8 mouse cellular contexts compared by ENCODE assay signal in genomic region chr17:32319950-32320349, GRCm38 (mm10). TPM values are rescaled to one million over a fixed set of nuclear protein-coding genes. Genes with fewer than 3 reads are reported as not detected.
DNase-seq lines count a peak whose midpoint lies in the region; ATAC-seq lines count a peak whose summit lies in the region.

No protein-coding gene starts in this region.

- H3K36me3 ChIP-seq in heart, embryonic 15.5 days = peaks cover 32% of the 10 kb centered on the region
- peaks cover 42% of the 10 kb centered on the region for H3K36me3 ChIP-seq in embryonic facial prominence, embryonic 15.5 days
- peaks cover 35% of the 10 kb centered on the region for H3K36me3 ChIP-seq in liver, embryonic 11.5 days (ENCODE audit: control insufficient read depth, insufficient read depth, low read length)

- no peaks in the 10 kb centered on the region for H3K27me3 ChIP-seq in heart, embryonic 15.5 days
- H3K27me3 ChIP-seq in embryonic facial prominence, embryonic 15.5 days = no peaks in the 10 kb centered on the region
- H3K27me3 ChIP-seq in liver, embryonic 11.5 days (replicated peaks; ENCODE audit: control insufficient read depth, insufficient read depth, low read length) = no peaks in the 10 kb centered on the region

- ATAC-seq in heart, embryonic 15.5 days (replicated peaks; ENCODE audit: insufficient number of reproducible peaks, insufficient read depth, low FRiP score, low read depth) = no peak
- no peak for ATAC-seq in embryonic facial prominence, embryonic 15.5 days (ENCODE audit: insufficient number of reproducible peaks, low FRiP score, low TSS enrichment, low read depth)
- no peak for ATAC-seq in liver, embryonic 11.5 days (replicated peaks; ENCODE audit: low FRiP score)

- 0% methylated on average over 7 of the region's 7 CpGs for WGBS in heart, embryonic 15.5 days
- under 1% methylated on average over 7 of the region's 7 CpGs for WGBS in embryonic facial prominence, embryonic 15.5 days
- 0% methylated on average over 7 of the region's 7 CpGs for WGBS in liver, embryonic 11.5 days

- peak overlapping the region; percentile 87 for H3K4me2 ChIP-seq in heart, embryonic 15.5 days
- H3K4me2 ChIP-seq in embryonic facial prominence, embryonic 15.5 days (replicated peaks) = peak overlapping the region; percentile 73
- H3K4me2 ChIP-seq in liver, embryonic 11.5 days = peak overlapping the region; percentile 98

- H3K4me1 ChIP-seq in heart, embryonic 15.5 days (replicated peaks) = peaks cover 26% of the 10 kb centered on the region
- H3K4me1 ChIP-seq in embryonic facial prominence, embryonic 15.5 days = peaks cover 18% of the 10 kb centered on the region
- H3K4me1 ChIP-seq in liver, embryonic 11.5 days (replicated peaks; ENCODE audit: control insufficient read depth, insufficient read depth, low read length) = peaks cover 25% of the 10 kb centered on the region

- no peaks in the 10 kb centered on the region for H3K9me3 ChIP-seq in heart, embryonic 15.5 days (replicated peaks)
- no peaks in the 10 kb centered on the region for H3K9me3 ChIP-seq in embryonic facial prominence, embryonic 15.5 days (replicated peaks)
- no peaks in the 10 kb centered on the region for H3K9me3 ChIP-seq in liver, embryonic 11.5 days (ENCODE audit: control insufficient read depth, low read length)

- DNase-seq in heart, adult 8-10 months (ENCODE audit: low spot score) = no peak
- peak; percentile 25 for DNase-seq in ES-CJ7 (ENCODE audit: low read depth, low spot score)
- no peak for DNase-seq in liver, embryonic 11.5 days (ENCODE audit: low spot score)
- DNase-seq in right cerebral cortex, postnatal 10 days (ENCODE audit: low spot score in 2 of 2) = no peak
- DNase-seq in spleen, adult 18-20 months = no peak
- no peak for DNase-seq in ovary, adult 18-20 months (ENCODE audit: low spot score)

- H3K9ac ChIP-seq in heart, embryonic 15.5 days = peak overlapping the region; percentile 92
- H3K9ac ChIP-seq in embryonic facial prominence, embryonic 15.5 days = peak overlapping the region; percentile 85
- peak overlapping the region; percentile 92 for H3K9ac ChIP-seq in liver, embryonic 11.5 days (ENCODE audit: low read depth, low read length)

- peak overlapping the region; percentile 95 for H3K4me3 ChIP-seq in heart, embryonic 15.5 days
- peak overlapping the region; percentile 90 for H3K4me3 ChIP-seq in embryonic facial prominence, embryonic 15.5 days (replicated peaks)
- peak overlapping the region; percentile 96 for H3K4me3 ChIP-seq in liver, embryonic 11.5 days (ENCODE audit: low read depth, low read length)

- peak overlapping the region; percentile 99 for H3K27ac ChIP-seq in heart, embryonic 15.5 days
- H3K27ac ChIP-seq in embryonic facial prominence, embryonic 15.5 days (replicated peaks) = peak overlapping the region; percentile 98
- H3K27ac ChIP-seq in liver, embryonic 11.5 days (ENCODE audit: low read depth, low read length) = peak overlapping the region; percentile 97

RNA-seq across cellular contexts. Expression of gene Akap8, which starts 1.1 kb away (rescaled TPM):
- polyA plus RNA-seq in heart, embryonic 15.5 days (2015; fragmentation: Nextera tagmentation; extraction: Ambion mirVana) = 64.8 and 74.3 TPM in 2 replicates
- 10 to 100 TPM; 34.6 to 51.5 (median 44.6) TPM for total RNA-seq in heart, adult 8-10 months (2022)
- 91.5 and 97.9 TPM in 2 replicates for polyA plus RNA-seq in embryonic facial prominence, embryonic 15.5 days (2015; fragmentation: Nextera tagmentation; extraction: Ambion mirVana)
- polyA plus RNA-seq in liver, embryonic 11.5 days (2014; fragmentation: Nextera tagmentation; extraction: Ambion mirVana) = 54.9 and 60.9 TPM in 2 replicates

RNA-seq across cellular contexts. Expression of gene Akap8l, which starts 30.5 kb away (rescaled TPM):
- polyA plus RNA-seq in heart, embryonic 15.5 days (2015; fragmentation: Nextera tagmentation; extraction: Ambion mirVana) = 88.1 and 98.5 TPM in 2 replicates
- total RNA-seq in heart, adult 8-10 months (2022) = 10 to 100 TPM; 41.4 to 55.8 (median 46.3) TPM
- 96.5 and 110 TPM in 2 replicates for polyA plus RNA-seq in embryonic facial prominence, embryonic 15.5 days (2015; fragmentation: Nextera tagmentation; extraction: Ambion mirVana)
- polyA plus RNA-seq in liver, embryonic 11.5 days (2014; fragmentation: Nextera tagmentation; extraction: Ambion mirVana) = 61.4 and 74.3 TPM in 2 replicates

RNA-seq across cellular contexts. Expression of gene Brd4, which starts 35.4 kb away (rescaled TPM):
- polyA plus RNA-seq in heart, embryonic 15.5 days (2015; fragmentation: Nextera tagmentation; extraction: Ambion mirVana) = 48.8 and 66.7 TPM in 2 replicates
- 10 to 100 TPM; 48.1 to 61.7 (median 48.7) TPM for total RNA-seq in heart, adult 8-10 months (2022)
- 92.0 and 113 TPM in 2 replicates for polyA plus RNA-seq in embryonic facial prominence, embryonic 15.5 days (2015; fragmentation: Nextera tagmentation; extraction: Ambion mirVana)
- polyA plus RNA-seq in liver, embryonic 11.5 days (2014; fragmentation: Nextera tagmentation; extraction: Ambion mirVana) = 84.6 and 97.6 TPM in 2 replicates
